Mouse (Mus musculus) NIH3T3 (cell line): ENCODE results near the gene Arhgap8.
"Not testable (repeated sequence)": the region's sequence is repeated elsewhere in the genome, so short reads cannot be mapped to it uniquely, and the experiment has no call there.

Experiments used
- DNase-seq: peaks from one replicate; pipeline ENCODE4 v3.0.0-alpha.2; 2012; ENCODE audit warnings: low read depth

The Arhgap8 gene

DNA sequence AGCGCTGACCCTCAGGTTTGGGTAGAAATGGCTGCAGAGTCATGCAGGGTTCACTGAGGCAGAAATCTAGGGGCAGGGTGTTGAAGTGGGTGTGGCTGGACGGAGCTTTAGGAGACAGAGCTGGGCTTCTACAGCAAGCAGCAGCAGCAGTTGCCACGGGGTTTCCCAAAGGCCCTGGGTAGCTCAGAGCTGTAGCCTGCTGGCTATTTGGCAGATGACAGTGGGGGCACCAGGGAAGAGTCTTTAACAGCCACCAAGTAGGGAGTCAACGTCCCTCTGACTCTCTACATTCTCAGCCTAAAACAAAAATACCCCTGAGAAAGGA lies 12.5 kb downstream of the Arhgap8 start:
- no peak for DNase-seq

DNA sequence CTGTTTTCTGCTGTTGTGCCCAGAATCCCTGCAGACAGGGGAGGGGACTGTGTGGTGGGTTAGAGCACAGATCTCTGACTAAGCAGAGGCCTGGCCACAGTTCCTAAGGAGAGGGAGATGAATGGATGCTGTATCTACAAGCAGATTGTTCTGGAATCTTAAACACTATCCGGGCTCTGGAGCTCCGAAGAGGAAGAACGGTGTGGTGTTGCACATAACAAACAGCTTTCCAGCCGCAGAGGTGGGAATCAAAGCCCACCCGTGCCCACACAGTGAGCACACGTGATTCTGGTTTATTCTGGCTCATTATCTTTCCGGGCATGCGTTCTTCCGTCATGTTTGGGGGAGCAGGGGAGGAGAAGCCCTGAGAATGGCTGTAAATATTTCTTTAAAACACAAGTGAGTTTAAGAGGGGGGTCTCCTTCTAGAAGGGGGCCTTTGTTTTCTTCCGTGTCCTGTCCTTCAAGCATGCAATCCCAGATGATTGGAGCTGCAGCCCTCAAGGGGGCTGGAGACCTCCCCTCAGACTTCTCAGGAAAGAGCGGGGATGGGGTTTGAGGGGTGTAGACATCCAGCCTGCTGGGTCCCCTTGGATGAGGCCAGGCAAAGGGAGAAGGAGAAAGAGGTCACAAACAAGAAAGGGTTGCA lies 16.6 kb downstream of the Arhgap8 start:
- no peak for DNase-seq

DNA sequence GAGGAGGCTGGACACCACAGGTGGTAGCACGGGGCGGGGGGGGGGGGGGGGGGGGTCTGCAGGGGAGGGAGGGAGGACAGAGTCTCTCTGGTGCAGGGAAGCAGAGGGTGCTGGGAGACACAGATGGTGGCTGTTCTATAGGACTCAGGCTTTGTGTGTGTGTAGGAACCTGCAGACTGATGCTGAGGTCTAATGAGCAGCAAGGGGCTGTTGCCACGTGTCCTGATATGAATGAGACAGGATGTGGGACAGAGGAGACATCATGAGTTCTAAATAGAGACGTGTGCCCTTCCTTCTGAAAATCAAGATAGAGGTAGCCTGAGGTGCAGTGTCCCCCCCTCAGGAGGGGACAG lies 17.1 kb downstream of the Arhgap8 start:
- no peak for DNase-seq

DNA sequence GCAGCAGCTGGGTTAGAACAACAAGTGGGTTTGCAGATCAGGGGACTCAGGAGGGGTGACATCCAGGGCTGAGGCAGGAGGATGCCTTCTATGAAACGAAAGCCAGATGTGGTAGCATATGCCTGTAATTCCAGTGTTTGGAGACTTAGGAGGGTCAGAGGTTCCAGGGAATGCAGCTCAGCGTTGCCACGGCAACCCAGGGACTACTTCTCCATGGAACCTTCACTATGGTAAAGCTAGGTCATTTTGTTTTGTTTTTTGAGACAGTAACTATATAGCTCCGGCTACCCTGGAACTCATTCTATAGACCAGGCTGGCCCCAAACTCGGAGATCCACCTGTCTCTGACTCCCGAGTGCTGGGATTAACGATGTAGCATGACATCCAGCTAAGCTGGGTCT lies 18.4 kb downstream of the Arhgap8 start:
- DNase-seq, result no peak

DNA sequence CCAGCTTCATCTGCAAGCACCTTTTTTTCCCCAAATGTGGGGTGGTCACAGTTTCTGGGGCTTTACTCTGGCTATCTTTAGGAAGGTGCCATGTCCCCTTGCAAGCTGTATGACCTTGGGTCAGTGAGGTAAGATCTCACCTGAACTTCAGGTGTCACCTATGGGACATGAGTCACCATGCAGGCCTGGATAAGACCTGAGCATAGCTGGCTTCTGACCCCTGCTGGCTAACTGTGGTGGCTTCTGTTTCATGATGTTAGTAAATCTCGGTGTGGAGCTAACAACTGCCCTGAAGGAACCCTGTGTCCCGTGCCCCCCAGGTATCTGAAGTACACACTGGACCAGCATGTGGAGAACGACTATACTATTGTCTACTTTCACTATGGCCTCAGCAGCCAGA lies 21.7 kb downstream of the Arhgap8 start:
- DNase-seq, result no peak

DNA sequence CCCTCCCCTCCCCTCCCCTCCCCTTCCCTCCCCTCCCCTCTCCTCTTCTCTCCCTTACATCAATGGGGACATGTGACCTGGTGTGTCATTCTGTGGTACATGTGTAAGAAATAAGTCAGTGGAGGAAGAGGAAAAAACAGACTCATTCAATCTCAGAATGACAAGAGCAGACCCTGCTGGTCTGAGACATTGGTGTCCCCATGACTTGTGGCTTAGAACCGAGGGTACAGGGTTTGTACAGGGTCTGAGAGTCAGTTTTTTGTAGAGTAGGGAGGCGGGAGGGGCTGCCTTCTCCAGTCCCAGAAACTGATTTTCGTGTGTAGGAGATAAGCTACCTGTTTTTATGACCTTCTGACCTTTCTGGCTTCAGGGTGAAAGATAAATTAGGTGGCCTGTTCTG lies 23.5 kb downstream of the Arhgap8 start:
- peak; percentile 44 for DNase-seq

DNA sequence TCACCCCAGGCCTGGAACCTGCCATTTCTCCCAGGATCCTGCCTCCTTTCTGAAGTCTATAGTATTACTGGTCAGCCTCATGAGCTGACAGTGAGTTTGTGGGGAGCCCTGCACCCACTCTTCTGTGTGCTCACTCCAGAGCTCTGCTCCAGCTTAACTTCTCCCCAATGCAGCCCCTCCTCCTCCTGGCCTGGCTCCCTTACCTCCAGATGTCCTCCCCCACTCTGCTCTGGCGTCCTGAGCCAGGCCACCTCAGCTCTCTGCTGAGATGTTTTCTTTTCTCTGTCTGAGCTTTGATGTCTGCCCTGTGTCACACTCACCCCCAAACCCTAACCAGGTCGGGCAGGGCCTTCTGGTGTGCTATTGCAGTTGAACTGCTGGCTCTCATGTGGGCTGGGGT lies 24.5 kb downstream of the Arhgap8 start:
- no peak for DNase-seq

DNA sequence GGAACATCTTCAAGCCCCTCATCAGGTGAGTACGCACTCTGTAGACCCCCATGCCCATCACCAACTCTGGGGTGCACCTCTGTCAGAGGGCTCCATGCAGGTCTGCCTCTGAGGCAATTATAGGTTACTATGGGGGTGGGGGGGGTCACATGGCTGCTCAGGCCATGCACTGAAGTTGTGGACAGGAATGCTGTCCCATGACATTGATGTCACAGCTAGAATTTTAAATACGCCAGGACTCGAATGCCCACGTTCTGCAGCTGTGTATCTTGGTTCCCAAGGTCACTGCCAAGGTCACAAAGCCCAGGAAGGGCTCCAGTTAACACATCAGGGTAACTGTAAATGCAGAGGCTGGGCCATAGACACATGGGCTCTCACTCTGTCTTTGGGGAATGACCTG lies 26.0 kb downstream of the Arhgap8 start:
- DNase-seq, result no peak

DNA sequence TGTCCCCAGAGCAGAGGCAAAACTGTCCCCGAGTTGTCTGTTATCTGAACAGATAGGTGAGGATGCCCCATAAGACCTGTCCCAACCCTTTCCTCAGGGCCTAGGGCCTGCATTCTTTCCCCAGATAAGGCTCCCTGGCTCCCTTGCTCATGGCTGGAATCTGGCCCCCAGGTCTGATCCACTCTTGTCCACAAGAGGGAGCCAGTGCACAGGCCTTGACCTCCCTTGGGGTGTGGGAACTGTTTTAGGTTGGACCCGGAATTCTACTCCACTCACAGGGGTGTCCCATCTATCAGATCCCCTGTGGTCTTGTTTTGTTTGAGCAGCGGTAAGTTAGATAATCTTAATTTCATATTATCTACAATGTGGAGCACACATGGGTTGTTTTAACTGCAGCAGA lies 35.1 kb downstream of the Arhgap8 start:
- DNase-seq, result peak; percentile 92

DNA sequence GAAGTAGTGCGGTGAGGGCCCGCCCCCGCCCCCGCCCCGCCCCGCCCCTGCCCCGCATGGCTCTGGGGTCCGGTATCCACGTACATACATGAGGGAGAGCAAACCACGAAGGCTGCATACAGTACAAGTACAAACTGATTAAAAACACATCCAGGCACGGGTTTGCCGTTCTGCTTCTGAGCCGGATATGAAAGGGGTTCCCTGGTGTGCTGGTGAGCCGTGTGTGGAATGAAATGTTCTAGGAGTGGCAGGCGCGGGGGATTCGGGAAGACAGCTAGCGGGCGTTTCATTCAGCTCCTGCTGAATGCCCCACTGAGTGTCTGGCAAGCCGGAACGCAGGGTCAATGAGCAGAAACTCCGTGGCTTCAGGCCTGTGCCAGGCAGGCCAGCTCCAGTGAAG lies 36.6 kb downstream of the Arhgap8 start:
- DNase-seq, result no peak

DNA sequence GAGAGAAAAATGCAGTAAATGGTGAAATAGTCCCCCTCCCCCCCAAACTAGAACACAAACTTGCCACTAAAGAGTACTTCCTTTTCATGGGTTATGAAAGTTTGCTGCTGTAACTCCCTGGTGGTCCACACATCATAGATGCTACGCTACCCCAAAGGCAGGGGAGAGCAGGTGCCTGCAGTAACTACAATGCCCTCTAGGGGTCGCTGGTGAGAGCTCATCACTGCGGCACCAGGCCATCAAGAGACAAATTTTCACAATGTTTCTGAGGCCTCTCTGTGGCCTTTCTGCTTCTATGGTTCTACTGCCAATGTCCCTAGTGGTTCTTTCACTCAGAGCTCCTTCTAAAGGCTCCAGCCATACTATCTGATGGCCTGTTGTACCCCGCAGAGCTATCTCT lies 38.6 kb downstream of the Arhgap8 start:
- peak; percentile 59 for DNase-seq

DNA sequence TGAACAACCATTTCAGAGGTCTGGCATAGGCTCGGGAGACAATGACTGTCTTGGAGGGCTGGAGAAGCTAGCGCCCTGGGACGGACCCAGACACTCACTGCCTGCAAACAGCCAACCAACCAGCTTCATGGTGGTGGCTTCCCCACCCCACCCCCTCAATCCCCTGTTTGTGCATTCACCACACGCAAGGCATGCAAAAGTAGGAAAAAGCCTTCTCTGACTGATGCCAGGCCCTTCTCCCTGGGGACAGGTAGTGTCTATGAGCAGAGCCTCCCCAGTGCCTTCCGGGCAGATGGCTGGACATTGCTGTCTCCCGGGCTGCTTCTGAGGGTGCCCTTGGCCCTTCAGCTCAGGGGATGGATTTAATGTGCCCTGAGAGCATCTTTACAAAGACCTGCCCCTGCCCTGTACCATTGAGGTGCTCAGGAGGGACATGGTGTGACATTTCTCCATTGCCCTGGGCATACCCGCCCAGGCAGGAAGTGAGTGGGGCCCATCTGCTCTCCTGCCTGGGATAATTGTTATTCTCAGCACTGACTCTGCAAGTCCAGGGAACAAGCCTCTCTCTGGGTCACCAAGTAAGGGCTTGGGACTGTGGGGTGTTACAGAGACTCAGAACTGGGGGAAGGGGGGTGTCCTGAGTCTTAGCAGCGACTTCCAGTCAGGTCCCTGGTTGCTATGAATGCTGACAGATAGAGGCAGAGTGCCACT lies 43.0 kb downstream of the Arhgap8 start:
- DNase-seq, result no peak

DNA sequence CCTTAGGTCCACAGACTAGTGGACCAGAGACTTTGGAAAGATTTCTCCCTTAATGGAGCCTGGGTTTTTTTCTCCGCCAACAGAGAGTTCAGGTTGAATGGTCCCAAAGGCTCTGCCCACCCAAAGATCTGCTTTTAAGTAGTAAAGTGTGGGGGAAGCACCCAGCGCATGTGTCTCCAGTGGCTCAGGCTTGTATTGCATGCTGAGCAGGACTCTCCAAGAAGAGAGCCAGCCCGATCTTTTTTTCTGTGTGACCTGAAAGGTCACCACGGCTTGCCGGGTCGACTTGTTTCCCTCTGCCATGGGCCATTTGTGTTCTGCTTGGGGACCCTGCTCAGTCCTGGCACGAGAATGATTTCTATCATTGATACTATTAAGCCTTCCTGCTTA lies 43.6 kb downstream of the Arhgap8 start:
- no peak for DNase-seq

DNA sequence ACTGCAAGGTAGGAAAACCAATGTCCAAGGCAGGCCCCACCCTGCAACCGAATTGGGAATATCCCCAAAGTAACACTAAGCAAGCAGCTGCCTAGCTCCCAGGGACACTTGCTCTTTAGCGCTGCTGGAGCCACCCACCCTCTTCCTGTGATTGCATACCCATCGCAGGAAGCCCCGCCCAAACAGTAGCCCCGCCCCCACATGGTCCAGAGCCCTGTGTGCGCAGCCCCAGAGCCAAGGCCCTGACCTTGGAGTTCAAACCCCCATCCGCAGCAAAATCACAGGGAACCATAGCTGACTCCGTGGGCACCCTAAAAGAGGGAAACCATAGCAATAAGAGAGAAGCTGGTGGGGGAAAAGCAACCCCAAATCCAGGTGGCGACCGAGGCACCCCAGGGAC lies 46.8 kb downstream of the Arhgap8 start:
- DNase-seq, result no peak

DNA sequence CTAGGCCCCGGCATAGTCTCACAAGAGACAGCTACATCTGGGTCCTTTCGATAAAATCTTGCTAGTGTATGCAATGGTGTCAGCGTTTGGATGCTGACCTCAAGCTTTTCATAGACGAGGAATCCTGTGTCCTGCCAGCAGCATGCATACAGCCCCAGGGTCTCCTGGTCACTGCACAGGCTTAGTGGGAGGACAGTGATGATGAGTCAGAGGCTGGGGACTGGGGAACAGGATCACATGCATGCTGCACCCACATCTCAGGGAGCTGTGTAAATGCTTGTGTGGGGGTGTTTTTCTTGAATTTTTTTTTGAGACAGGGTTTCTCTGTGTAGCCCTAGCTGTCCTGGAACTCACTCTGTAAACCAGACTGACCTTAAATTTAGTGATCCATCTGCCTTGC lies 48.7 kb downstream of the Arhgap8 start:
- not testable (repeated sequence) for DNase-seq

DNA sequence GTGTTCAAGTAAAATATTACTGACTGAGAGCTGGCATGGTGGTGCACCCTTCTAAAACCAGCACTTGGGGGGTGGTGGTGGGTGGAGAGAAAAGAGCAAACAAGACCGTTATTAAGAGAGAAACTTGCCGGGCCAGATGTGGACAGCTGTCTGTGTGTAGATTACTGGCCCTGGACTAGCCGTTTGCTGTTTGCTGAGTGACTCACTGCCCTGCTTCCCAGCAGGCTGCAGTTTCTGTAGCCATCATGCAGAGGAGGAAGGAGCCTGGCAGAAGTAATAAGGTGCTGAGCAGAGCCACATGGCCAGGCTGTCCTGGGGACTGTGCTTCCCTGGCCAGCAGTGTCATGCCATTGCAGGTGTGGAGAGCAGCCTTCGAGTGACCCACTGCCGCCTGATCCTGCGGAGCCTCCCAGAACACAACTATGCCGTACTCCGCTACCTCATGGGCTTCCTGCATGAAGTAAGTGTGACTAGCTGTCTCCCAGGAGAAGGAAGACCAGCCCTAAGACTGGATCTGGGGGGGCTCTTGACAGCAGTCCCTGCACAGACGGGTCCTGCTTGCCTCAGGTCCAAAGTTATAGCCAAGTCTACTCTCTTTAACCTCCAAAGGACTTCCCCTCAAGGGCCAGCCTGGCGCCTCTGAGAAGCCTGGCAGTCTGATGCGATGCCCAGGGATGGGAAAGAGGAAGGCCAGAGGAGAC lies 49.9 kb downstream of the Arhgap8 start:
- peak; percentile 81 for DNase-seq

DNA sequence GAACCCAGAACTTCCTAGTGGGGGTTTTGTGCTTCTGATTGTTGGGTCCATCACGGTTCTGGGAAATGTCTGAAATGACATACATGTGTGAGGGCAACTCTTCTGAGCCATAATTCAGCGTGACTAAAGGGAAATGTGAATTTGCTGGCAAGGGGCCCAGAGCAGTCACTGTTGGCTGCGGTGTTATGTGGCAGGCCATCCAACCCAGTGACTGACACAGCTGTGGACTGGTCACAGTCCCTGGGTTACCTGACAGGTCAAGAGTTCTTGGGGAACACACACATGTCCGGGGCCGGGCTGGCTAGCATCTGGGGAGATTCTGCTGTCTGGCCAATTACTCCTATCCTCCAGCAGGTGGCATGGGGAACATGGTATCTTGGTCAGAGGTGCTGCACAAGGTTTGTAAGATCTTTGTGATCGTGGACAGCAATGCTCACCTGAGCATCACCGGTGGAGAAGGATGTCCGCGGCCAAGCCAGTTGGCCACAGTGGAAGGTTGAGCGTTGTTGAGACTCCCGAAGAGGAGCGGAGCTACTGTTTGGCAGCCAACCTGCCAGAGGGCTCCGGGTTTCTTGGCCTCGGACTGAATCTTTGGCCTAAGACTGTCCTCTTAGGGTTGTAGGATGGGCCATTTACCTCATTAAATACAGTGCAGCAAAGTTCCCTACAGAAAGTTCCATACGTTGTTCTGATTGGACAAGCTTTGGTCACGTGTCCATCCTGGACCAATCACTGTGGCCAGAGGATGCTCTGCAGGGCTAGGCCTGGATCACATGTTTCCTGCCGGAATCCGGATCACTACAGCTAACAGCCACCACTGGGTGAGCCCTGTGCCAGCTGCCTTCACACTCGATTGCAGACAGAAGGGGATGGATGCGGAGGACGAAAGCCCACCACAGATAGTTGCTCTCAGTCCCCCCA lies 52.6 kb downstream of the Arhgap8 start:
- peak; percentile 55 for DNase-seq

DNA sequence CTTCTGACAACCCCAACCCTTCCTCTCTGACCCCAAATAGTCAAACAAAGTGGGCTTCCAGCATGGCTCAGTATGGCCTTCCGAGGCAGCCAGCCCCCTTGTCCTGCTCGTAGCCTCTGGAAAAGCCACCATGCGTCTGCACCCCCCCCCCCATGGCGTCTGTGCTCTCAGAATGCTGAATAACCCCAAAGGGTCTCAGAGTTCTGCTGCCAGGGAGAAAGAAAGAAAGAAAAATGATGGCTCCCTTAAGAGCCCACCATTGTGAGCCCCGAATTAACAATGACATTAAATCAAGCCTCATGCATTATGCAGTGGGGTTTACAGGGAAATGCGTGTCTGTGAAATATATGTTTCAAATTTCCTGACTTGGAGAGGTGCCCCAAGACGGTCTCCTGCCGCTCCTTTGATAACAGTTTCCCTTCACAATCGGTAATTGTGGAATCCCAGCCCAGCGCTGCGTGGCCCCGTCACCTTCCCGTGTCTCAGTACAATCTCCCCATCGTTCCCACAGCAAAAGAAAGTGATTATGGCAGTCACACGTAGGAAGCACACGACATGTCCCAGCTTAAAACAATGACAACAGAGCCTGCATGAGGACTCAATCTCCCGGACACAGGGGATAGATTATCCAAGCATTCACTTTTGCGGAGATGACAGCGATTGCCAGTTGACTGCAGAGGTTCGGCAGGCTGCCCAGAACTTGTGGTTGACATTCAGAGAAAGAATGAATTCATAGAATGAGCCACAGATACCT lies 55.7 kb downstream of the Arhgap8 start:
- DNase-seq, result peak; percentile 84

DNA sequence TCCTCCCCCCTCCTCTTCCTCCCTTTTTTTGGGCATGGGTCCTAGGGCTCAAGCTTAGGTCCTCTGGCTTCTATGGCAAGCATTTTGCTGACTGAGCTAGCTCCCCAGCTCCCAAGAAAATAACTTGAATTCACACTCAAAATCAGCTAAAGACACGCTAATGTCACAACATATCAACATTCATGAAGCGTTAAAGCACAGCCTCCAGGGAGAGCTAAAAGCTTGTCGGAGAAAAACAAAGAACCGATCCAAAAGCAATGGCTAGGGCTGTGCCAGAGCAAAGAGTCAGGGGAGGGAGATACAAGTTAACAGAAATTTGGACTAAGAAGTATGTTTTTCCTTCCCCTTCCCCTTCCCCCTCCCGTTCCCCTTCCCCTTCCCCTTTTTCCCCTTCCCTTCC lies 58.7 kb downstream of the Arhgap8 start:
- DNase-seq, result no peak

DNA sequence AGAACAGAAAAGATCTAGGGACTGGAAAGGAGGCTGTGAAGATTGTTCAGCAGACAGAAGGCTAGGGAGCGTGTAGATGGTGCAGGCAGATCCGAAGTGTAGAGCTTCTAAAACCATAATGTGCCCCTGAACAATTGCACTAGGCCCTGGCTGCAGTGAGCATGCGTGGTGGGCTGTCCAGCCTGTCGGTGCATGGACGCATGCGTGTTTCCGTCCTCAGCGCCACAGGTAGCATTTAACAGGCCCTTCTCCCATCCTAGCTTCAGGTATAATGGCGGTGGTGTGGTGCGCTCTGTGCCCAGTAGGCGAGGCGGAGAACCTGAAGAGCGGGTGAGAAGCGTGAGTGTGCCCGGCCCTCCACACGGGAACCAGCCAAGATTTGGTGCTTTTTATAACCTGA lies 65.0 kb downstream of the Arhgap8 start:
- no peak for DNase-seq

DNA sequence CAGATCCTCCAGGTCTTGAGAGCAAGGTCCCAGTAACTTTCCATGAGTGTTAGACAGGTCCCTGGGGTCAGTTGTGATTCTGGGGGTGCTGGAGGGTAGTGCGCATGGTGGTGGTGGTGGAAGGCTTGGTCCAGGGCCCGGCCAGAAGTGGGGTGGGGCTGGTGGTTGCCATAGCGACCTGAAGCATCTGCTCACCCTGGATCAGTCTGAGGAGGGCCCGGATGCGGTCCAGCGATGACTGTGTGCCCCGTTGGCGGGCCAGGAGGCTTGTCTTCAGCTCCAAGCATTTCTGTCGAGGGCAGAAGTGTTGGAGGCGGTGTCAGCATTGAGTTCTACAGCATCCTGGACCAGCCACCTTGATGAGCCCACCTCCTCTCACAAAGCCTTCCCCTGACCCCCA lies 67.3 kb downstream of the Arhgap8 start:
- DNase-seq, result no peak

DNA sequence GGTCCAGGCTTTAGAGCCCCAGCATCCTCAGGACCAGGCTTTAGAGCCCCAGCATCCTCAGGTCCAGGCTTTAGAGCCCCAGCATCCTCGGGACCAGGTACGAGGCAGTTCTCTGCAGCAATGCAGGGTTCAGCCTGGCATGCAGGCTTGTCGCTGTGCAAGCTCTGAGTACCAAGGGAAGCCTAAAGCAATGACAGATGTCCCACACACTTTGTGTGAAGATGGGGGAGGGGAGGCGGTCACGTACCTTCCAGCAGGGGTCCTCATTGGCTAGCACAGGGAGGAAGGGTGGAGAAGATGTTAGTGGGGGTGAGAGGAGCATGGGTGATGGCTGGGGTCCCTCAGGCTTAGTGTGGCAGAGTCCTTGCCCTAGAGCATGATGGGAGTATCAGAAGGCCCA lies 73.8 kb downstream of the Arhgap8 start:
- no peak for DNase-seq
